Mouse (Mus musculus) olfactory bulb, adult 2 months (tissue): ENCODE measurements around the gene Ankib1.

Experiments
- CTCF ChIP-seq: fragments of 200-500 bp; IDR thresholded peaks from 2 replicates; pipeline ENCODE4 v1.5.1; 2012; ENCODE audit warnings: low read depth, mild to moderate bottlenecking, low read length, moderate library complexity; ENCODE audit not compliant: insufficient read depth
- POLR2A ChIP-seq: fragments of 200-500 bp; IDR thresholded peaks from 2 replicates; pipeline ENCODE4 v1.6.1; 2012; ENCODE audit warnings: mild to moderate bottlenecking, low read depth, low read length, moderate library complexity; ENCODE audit not compliant: insufficient read depth

GRCm38 (mm10) chr5:3723415-3723814 lies 79.3 kb downstream of the Ankib1 start:
- TF ChIP-seq CTCF: no peak
- TF ChIP-seq POLR2A: no peak
